Mouse (Mus musculus): ENCODE measurements around the gene 2310007B03Rik. TPM values are rescaled to one million over a fixed set of nuclear protein-coding genes. Genes with fewer than 3 reads are reported as not detected.

The 2310007B03Rik gene
- polyA plus RNA-seq, 1 experiment from 2014 or later: 21.8 TPM

- 0 out of 2 replicates have a peak, but pooled peaks cover 3% of the 10 kb centered on the region for H3K27me3 ChIP-seq
- 2% methylated on average over 36 of the region's 44 CpGs for WGBS
- peak; percentile 85 for ATAC-seq (ENCODE audit: insufficient number of reproducible peaks, low FRiP score, low TSS enrichment, low read depth)
- peak overlapping the region; percentile 23; the same call in 1 of the 2 replicates for H3K9ac ChIP-seq
- H3K4me1 ChIP-seq: peaks cover 25% of the 10 kb centered on the region
- peak overlapping the region; percentile 83 for H3K4me2 ChIP-seq (replicated peaks)
- H3K27ac ChIP-seq (replicated peaks): peak overlapping the region; percentile 84
- peak overlapping the region; percentile 39 for H3K4me3 ChIP-seq (replicated peaks)
- no peaks in the 10 kb centered on the region for H3K9me3 ChIP-seq (replicated peaks)
- H3K36me3 ChIP-seq: no peaks in the 10 kb centered on the region
These were observed 16.0 kb upstream of the 2310007B03Rik start for GRCm38 (mm10) chr1:93176525-93177332.

DNA sequence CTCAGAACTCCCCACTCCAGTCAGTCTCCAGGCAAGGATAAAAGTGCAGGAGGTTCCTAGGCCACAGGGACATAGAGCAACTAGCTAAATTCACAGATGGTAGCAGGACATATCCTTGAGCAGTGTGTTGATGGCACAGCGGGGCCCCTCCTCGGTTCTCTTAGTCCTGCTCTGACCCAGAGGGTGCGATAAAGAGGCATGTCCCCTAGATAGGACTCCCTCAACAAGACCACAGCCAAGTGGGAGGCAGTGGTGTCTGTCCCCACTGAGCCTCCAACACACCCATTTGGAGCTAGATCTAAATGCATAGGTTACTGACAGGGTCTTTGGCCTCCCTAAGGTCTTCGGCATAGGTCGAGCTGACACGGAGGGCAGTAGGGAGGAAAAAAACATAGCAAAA is 15.1 kb upstream of the 2310007B03Rik start:
- ATAC-seq (ENCODE audit: insufficient number of reproducible peaks, low FRiP score, low TSS enrichment, low read depth): no peak
- H3K27me3 ChIP-seq: 0 out of 2 replicates have a peak, but pooled peaks cover 3% of the 10 kb centered on the region
- 21% methylated on average over 6 of the region's 6 CpGs for WGBS
- no peak overlapping the region for H3K4me3 ChIP-seq (replicated peaks)
- H3K9me3 ChIP-seq (replicated peaks): no peaks in the 10 kb centered on the region
- H3K36me3 ChIP-seq: no peaks in the 10 kb centered on the region
- no peak overlapping the region for H3K9ac ChIP-seq
- peaks cover 25% of the 10 kb centered on the region for H3K4me1 ChIP-seq
- 0 out of 2 replicates have a peak overlapping the region, but pooled peaks have one; percentile 84 for H3K27ac ChIP-seq (replicated peaks)
- H3K4me2 ChIP-seq (replicated peaks): peak overlapping the region; percentile 83

- H3K9ac ChIP-seq: no peak overlapping the region
- WGBS: 2% methylated on average over 4 of the region's 4 CpGs
- peak; percentile 59 for ATAC-seq (ENCODE audit: insufficient number of reproducible peaks, low FRiP score, low TSS enrichment, low read depth)
These were observed 13.7 kb upstream of the 2310007B03Rik start for GRCm38 (mm10) chr1:93174399-93174798.

GRCm38 (mm10) chr1:93173665-93174064 is 12.9 kb upstream of the 2310007B03Rik start:
- ATAC-seq (ENCODE audit: insufficient number of reproducible peaks, low FRiP score, low TSS enrichment, low read depth): no peak
- Histone ChIP-seq H3K4me3 (replicated peaks) (no peak overlapping the region), H3K27ac (replicated peaks) (no peak overlapping the region), H3K36me3 (no peaks in the 10 kb centered on the region), H3K4me2 (replicated peaks) (no peak overlapping the region), H3K9me3 (replicated peaks) (no peaks in the 10 kb centered on the region), H3K4me1 (peaks cover 25% of the 10 kb centered on the region), H3K27me3 (peaks cover 6% of the 10 kb centered on the region; the same call in 1 of the 2 replicates), H3K9ac (no peak overlapping the region)
- WGBS: 51% methylated on average over 4 of the region's 4 CpGs

More at GRCm38 (mm10) chr1:93174399-93174798, 13.7 kb upstream of the 2310007B03Rik start:
- H3K27ac ChIP-seq (replicated peaks): no peak overlapping the region
- H3K9me3 ChIP-seq (replicated peaks): no peaks in the 10 kb centered on the region
- no peak overlapping the region for H3K4me2 ChIP-seq (replicated peaks)
- 0 out of 2 replicates have a peak, but pooled peaks cover 3% of the 10 kb centered on the region for H3K27me3 ChIP-seq
- H3K4me3 ChIP-seq (replicated peaks): no peak overlapping the region
- H3K36me3 ChIP-seq: no peaks in the 10 kb centered on the region
- peaks cover 25% of the 10 kb centered on the region for H3K4me1 ChIP-seq

DNA sequence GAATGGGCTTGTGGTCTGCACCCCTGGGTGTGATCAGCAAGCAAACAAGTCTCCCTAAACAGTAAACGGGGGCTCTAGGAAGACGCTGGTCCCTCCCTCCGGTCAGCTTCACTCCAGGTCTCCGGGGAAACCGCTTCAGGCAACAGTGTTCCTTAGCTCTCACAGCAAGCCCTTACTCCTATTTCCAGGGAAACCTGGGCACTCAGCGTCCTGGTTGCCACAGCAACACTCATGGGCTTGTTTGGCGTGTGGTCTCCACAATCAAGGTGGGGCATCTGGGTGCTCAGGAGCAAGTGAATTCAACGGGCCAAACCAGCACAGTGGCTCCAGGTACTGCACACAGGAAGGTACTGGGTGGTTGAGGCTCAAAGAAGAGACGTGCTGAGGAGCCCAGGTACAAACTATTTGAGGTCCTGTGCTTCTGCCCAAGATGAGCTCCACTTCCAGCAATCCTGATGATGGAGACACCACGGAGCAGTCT is 7.6 kb upstream of the 2310007B03Rik start, which contains the start of gene Crocc2:
Gene Crocc2, plus strand, starts transcription at position 431 of the 481 bp plus-strand sequence.
- Histone ChIP-seq H3K27ac (replicated peaks) (no peak within 1 kb of the TSS), H3K4me1 (no peaks in the 10 kb centered on the region), H3K36me3 (no peaks in the 10 kb centered on the region), H3K4me3 (replicated peaks) (no peak within 1 kb of the TSS), H3K9ac (no peak within 1 kb of the TSS), H3K27me3 (peaks cover 7% of the 10 kb centered on the region; the same call in 1 of the 2 replicates), H3K4me2 (replicated peaks) (no peak within 1 kb of the TSS), H3K9me3 (replicated peaks) (no peaks in the 10 kb centered on the region)
- no peak for ATAC-seq (ENCODE audit: insufficient number of reproducible peaks, low FRiP score, low TSS enrichment, low read depth)
- whole genome bisulfite sequencing: 37% methylated on average over 10 of the region's 10 CpGs

DNA sequence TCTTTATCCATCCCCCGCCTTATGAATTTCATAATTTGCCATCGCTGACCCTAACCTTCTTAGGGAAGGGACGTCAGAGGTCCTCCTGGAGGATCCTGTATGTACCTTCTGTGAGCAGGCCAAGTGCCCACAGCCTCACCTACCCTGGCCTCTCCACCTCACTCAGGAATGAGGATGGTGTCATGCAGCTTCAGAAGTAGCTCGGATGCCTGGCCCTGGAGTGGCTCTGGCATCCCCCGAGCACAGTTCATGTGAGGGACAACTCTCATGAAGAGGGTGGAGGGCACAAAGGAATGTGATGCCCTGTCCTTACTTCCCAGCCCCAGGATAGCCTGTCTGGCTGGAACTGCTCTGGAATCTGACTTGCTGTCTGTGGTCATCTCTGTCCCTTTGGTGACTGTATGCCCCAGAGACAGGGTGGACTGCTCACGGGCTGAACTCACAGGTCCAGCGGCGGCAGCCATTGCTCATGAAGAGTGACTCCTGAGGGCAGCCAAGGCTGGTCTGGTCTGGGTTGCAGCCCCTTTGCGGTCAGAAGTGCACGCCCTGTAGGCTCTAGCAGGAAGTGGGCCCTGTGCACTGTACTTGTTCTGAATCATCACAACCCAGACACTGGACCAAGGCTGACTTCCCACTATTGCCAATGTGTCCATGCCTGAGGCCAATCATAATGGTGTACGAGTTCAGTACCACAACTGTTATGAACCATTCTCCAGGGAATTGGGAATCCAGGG is 5.8 kb upstream of the 2310007B03Rik start:
- no peak overlapping the region for H3K27ac ChIP-seq (replicated peaks)
- H3K36me3 ChIP-seq: no peaks in the 10 kb centered on the region
- 80% methylated on average over 11 of the region's 11 CpGs for WGBS
- H3K4me3 ChIP-seq (replicated peaks): no peak overlapping the region
- H3K4me2 ChIP-seq (replicated peaks): no peak overlapping the region
- no peaks in the 10 kb centered on the region for H3K9me3 ChIP-seq (replicated peaks)
- no peak overlapping the region for H3K9ac ChIP-seq
- peaks cover 4% of the 10 kb centered on the region; the same call in 1 of the 2 replicates for H3K27me3 ChIP-seq
- no peaks in the 10 kb centered on the region for H3K4me1 ChIP-seq
- ATAC-seq (ENCODE audit: insufficient number of reproducible peaks, low FRiP score, low TSS enrichment, low read depth): no peak

DNA sequence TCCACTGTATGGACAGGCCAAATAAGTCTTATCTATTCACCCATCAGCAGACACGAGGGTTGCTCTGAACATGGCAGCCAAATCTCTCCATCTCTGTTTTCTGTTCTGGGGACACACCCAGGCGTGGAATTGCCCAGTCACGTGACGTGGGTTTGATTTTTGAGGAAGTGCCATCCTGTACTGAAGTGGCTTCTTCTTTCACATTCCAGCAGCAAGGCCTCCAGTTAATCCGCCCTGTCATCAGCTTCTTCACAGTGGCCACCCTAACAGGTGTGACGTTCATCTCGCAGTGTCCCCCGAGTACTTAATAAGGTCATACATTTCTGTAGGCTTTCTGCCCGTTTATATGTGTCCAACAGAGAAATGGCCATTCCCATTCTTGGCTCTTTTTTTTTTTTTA is 4.7 kb upstream of the 2310007B03Rik start:
- peaks cover 4% of the 10 kb centered on the region; the same call in 1 of the 2 replicates for H3K27me3 ChIP-seq
- H3K4me1 ChIP-seq: 0 out of 2 replicates have a peak, but pooled peaks cover 6% of the 10 kb centered on the region
- H3K4me3 ChIP-seq (replicated peaks): no peak overlapping the region
- WGBS: 58% methylated on average over 9 of the region's 9 CpGs
- no peak overlapping the region for H3K9ac ChIP-seq
- H3K9me3 ChIP-seq (replicated peaks): no peaks in the 10 kb centered on the region
- H3K36me3 ChIP-seq: no peaks in the 10 kb centered on the region
- ATAC-seq (ENCODE audit: insufficient number of reproducible peaks, low FRiP score, low TSS enrichment, low read depth): no peak
- H3K4me2 ChIP-seq (replicated peaks): no peak overlapping the region
- H3K27ac ChIP-seq (replicated peaks): no peak overlapping the region

DNA sequence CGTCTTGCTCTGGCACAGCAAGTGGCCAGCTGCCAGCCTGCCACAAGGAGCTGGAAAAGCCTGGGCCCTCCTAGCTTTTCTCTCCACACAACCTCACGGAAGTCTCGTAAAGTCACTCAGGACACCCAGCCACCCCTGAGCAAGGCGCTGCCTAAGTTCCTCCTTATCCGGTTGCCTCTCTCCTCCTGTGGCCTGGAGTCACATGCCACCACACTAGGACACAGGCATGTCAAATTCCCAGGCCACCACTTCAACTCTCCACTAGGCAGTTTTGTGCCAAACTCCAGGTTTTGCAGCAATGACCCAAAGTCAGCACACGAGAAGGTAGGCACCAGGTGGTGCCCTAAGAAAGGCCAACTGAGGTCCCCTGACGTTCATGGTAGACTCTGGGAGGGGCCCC is 1.8 kb upstream of the 2310007B03Rik start:
- H3K9ac ChIP-seq: no peak overlapping the region
- no peaks in the 10 kb centered on the region for H3K27me3 ChIP-seq
- H3K4me3 ChIP-seq (replicated peaks): no peak overlapping the region
- H3K36me3 ChIP-seq: no peaks in the 10 kb centered on the region
- no peak overlapping the region for H3K4me2 ChIP-seq (replicated peaks)
- WGBS: 83% methylated on average over 7 of the region's 7 CpGs
- H3K9me3 ChIP-seq (replicated peaks): no peaks in the 10 kb centered on the region
- H3K4me1 ChIP-seq: peaks cover 21% of the 10 kb centered on the region; the same call in 1 of the 2 replicates
- H3K27ac ChIP-seq (replicated peaks): no peak overlapping the region
- ATAC-seq (ENCODE audit: insufficient number of reproducible peaks, low FRiP score, low TSS enrichment, low read depth): no peak

DNA sequence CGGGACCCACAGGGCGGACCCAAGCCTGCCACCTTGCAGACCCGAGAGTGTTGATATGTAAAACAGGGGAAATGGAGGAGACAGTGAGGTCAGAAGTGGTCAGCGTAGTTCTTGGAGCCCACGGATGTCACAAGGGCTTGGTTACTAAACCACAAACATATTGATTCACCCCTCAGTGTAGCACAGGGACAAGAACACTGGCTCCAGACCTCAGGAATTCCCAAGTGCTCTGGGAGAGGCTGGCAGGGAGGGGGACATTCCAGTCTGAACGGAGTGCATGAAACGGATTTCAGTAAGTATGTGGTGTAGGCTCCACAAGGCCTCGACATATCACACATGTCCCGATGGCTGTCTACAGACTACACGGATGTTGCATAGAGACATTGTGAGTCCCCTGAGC is 1.2 kb upstream of the 2310007B03Rik start:
- Histone ChIP-seq H3K9me3 (replicated peaks) (no peaks in the 10 kb centered on the region), H3K4me1 (peaks cover 21% of the 10 kb centered on the region; the same call in 1 of the 2 replicates), H3K4me3 (replicated peaks) (no peak overlapping the region), H3K36me3 (no peaks in the 10 kb centered on the region), H3K27me3 (no peaks in the 10 kb centered on the region), H3K4me2 (replicated peaks) (no peak overlapping the region), H3K27ac (replicated peaks) (no peak overlapping the region), H3K9ac (no peak overlapping the region)
- ATAC-seq (ENCODE audit: insufficient number of reproducible peaks, low FRiP score, low TSS enrichment, low read depth): no peak
- WGBS: 79% methylated on average over 10 of the region's 10 CpGs

- 69% methylated on average over 8 of the region's 8 CpGs for WGBS
- Histone ChIP-seq H3K27ac (replicated peaks) (no peak overlapping the region), H3K9ac (no peak overlapping the region), H3K27me3 (no peaks in the 10 kb centered on the region), H3K4me1 (peaks cover 21% of the 10 kb centered on the region; the same call in 1 of the 2 replicates), H3K9me3 (replicated peaks) (no peaks in the 10 kb centered on the region), H3K4me2 (replicated peaks) (no peak overlapping the region), H3K4me3 (replicated peaks) (no peak overlapping the region), H3K36me3 (no peaks in the 10 kb centered on the region)
- no peak for ATAC-seq (ENCODE audit: insufficient number of reproducible peaks, low FRiP score, low TSS enrichment, low read depth)
These were observed 602 bp upstream of the 2310007B03Rik start for GRCm38 (mm10) chr1:93161350-93161749.

Data from embryonic facial prominence, embryonic 15.5 days (tissue).